Mouse (Mus musculus): ENCODE data around the gene Tmem234.
A peak's percentile ranks its signal among the peaks of the same experiment; 100 is the strongest.
"Not testable (repeated sequence)": the region's sequence is repeated elsewhere in the genome, so short reads cannot be mapped to it uniquely, and the experiment has no call there.

Gene Tmem234

DNA sequence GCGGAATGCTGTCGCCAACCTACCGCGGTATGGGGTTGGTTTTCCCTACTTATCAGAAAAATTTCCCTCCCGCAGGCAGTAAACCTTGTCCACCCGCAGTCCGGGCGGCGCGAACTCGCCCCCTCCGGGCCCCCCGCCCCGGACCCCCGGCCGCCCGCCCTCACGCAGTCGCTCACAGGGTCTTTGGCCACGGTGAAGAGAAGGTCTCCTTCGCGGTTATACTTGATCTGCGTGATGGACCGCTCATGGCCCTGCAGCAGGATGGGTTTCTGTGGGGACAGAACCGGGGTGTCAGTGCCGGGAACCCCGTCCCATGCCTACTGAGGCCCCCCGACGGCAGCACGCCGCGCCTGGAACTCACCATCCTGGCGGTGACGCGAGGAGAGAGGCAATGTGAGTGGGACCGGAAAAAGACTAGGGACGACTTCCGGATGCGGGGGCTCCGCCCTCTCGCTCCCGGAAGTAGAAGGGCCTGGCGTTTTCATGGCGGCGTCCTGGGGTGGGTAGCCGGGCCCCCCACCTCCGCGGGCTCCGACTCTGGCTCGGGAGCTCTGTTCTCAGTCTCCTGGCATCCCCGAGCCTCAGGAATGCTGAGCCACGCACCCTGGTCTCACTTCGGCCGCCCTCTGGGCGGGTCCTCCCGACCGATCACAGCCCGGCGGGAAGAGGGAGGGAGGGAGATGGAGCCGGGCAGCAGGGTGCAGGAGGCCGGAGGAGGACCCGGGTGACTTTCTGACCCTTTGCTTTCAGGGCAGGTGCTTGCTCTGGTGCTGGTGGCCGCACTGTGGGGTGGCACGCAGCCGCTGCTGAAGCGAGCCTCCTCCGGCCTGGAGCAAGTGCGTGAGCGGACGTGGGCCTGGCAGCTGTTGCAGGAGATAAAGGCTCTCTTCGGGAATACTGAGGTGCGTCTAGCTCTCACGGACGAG is at the start of gene Tmem234, which contains the start of gene Eif3i:
TSS of gene Tmem234 (plus strand) at position 436 of the 926 bp plus-strand sequence.
TSS of gene Eif3i (minus strand) at position 416 of the 926 bp plus-strand sequence.
- DNase-seq, result peak; percentile 79

- not testable (repeated sequence) for DNase-seq
Measured at GRCm38 (mm10) chr4:129554512-129554911, 46.0 kb upstream of the Tmem234 start.

DNA sequence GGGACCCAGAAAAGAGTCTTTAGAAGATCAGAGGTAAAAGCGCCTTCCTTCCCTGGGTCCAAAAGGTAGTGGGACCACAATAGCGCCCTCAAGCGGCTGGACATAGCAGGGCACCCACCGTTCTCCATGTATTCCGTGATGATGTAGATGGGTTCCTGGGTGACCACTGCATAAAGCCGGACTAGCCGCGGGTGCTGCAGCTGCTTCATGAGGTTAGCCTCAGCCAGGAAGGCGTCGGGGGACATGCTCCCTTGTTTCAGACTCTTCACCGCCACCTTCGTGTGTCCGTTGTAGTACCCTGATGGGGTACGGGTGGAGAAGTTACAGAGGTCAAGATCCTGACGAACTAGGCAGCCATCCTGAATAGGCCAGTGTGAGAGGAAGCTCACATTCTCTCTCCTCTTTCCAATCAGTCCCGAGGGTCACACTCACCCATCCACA is 45.0 kb upstream of the Tmem234 start:
- peak; percentile 47 for DNase-seq

DNA sequence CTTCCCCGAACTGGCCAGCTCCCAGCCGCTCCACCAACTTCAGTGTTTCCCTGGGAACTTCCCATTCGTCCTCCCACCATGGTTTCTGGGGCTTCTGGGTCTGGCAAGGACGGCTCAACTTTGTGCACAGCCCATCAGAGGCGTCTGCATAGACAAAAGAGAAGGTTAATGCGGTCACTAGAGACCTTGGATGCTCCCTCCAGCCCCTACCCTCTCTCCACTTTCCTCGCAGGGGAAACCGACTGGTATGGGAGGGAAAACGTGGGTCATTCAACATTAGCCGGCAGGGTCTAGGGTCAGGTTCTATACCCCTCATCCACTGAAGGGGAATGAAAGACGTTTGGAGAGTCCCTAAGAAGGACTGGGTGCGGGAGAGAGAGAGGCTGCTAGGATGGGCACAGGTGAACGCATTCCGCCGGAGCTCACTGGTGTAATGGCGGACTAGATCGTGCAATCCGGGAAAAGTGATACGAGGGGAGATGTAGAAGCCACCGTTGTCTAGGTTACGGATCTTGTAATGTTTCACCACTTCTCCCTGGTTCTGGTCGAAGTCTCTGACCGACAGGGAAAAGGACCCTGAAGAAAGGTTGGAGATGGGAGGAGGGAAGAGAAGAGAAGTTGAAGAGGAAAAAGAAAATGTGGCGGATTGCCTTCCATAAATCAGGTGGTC is 44.5 kb upstream of the Tmem234 start:
- DNase-seq, result no peak

DNA sequence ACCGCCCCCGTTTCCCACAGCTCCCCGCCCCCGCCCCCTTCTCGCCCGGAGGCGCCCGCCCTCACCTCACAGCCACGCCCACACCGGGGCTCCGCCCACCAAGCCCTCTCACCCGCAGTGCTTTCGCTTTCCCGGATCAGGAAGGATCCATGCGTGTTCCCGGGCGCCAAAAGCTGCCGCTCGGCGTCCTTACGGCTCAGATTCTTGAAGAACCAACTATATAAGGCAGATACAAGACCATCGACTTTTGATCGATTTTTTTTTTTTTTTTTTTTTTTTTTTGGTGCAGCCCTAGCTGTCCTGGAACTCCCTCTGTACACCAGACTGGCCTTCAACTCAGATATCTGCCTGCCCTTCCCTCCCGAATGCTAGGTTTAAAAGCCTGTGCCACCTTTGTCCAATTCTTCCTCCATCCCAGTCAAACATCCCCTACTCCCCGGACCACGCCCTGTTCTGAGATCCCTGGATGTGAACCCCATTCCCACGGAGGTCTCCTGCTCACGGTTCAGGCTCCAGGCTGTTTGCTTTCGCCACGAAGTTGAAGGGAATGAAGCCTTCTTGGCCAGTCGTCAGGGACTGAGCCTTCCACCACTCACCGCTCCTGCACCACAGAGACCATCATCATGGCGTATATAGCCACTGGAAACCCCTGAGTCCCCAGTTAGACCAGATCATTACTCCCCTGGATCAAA is 43.8 kb upstream of the Tmem234 start:
- peak; percentile 82 for DNase-seq

DNA sequence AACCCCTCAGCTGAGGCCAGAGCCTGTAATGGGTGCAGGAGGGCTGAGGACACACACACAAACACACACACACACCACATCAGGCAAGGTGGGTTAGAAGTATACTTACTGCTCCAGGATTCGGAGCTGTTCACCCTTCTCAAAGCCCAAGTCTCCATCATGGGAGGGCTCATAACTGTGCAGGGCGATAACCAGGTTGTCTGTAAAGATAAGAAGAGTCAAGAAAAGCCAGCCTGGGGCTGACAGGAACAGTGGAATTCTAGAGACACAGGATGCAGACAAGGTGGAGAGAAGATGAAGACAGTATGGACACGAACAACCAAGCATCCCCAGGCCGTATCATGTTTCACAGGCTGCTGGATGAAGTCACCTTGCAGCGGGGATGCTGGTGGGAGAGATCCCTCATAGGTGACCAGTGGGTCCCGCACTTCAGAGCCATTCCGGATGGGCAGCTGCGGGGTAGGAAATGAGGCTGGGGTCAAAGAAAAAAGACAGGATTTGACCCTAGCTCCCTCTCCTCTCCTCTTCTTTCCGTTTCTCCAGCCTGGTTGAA is 43.1 kb upstream of the Tmem234 start:
- DNase-seq, result no peak

GRCm38 (mm10) chr4:129558321-129558955 is 42.0 kb upstream of the Tmem234 start:
- DNase-seq, result no peak

DNA sequence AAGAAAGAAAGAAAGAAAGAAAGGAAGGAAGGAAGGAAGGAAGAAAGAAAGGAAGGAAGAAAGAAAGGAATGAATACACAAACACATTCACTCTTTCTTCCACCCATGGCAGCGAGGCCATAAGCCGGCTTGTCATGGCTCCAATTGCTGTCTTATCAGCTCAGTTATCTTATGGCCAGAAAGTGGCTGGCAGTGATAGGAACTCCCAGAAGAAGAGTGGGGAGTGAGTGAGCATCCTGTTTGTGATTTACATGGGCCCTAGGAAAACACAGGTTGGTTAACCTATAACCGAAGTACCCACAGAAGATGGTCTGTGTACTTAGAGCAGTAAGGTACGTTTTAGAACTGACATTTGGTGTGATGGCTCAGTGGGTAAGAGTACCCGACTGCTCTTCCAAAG is 39.3 kb upstream of the Tmem234 start:
- no peak for DNase-seq

DNA sequence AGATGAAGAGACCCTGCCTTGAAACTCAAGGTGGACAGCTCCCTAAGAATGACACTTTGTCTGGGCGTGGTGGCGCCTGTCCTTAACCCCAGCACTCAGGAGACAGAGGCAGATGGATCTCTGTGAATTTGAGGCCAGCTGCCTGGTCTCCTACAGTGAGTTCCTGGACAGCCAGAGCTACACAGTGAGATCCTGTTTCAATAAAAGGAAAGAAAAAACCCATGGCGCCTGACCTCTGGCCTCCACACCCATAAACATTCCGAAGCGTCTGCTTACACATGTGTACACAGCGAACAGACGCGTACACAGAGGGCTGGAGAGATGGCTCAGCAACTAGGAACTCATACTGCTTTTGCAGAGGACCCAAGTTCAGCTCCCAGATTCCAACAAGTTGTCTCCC is 36.8 kb upstream of the Tmem234 start:
- no peak for DNase-seq

GRCm38 (mm10) chr4:129565139-129565538 is 35.3 kb upstream of the Tmem234 start:
- DNase-seq, result no peak

DNA sequence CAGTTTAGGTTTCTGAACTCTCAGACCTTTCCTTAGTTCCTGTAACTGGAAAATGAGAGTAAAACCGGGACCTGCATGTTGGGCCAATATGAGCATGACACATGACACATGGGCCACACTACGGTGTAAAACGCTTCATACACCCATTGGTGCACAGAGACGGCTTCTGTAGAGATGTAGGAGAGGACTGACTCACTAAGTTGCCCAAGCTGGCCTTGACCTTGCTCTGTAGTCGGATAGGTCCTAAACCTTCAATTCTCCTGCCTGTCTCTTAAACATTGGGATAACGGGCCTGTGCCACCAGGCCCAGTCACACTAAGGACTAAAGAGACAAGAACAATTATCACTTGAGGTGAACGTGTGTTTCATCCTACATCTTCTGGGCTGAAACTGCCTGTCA is 32.1 kb upstream of the Tmem234 start:
- DNase-seq, result no peak

- no peak for DNase-seq
Measured at GRCm38 (mm10) chr4:129570028-129570427, 30.4 kb upstream of the Tmem234 start.

DNA sequence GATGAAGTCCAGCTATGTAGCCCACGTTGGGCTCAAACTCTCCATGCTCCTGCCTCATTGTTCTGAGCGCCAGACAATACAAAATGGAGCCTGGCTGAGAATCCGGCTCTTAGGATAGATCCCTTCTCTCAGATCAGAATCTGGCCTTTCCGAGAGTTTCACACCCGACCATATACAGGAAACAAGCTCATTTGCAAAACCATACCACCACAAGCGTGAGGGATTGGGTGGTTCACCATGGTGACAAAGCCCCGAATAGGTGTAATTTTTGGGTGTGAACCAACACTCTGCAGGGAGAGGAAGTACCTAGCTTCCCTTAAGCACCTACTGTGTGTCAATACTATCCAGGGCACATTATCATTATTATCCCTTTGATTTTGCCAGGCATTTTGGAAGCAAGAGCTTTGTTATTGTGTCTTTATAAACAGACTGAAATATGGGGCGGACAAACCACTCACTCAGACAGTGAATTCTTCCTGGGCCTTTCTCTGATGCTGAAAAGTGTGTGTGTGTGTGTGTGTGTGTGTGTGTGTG is 28.9 kb upstream of the Tmem234 start:
- no peak for DNase-seq

- no peak for DNase-seq
Measured at GRCm38 (mm10) chr4:129572236-129573092, 28.0 kb upstream of the Tmem234 start.

DNA sequence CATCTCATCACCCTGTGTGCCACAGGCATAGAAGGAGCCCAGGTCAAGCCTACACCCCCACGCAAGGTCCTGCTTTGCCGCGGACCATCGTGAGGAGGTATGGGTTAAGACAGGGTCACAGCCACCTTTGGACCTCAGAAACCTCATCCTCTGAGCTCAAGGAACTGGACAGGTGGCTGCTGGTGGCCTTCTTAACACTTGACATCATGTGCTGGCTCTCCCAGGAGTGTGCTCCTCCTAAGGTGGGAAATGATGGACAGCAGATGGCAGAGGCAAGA is 27.4 kb upstream of the Tmem234 start:
- DNase-seq, result no peak

DNA sequence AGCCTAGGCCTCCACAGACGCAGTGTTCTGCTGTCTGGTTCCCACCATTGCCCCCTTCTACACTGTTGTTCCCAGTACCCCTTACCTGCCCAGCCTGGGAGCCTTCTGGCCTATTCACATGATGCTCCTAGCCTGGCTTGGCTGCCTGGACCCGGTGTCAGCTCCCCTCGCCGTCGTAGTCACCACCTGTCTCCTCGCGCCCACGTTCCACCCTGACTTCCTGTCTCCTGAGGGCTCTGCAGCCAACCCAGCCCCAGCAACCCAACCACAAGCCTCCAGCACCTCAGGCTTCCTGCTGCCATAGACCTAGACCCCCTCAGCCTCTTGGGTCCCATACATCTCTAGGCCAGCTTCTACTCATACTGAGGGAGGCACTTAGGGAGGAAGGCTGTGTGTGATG is 27.0 kb upstream of the Tmem234 start, which contains the start of gene Lck:
TSS of gene Lck (minus strand) at position 212 of the 400 bp plus-strand sequence.
- no peak for DNase-seq

DNA sequence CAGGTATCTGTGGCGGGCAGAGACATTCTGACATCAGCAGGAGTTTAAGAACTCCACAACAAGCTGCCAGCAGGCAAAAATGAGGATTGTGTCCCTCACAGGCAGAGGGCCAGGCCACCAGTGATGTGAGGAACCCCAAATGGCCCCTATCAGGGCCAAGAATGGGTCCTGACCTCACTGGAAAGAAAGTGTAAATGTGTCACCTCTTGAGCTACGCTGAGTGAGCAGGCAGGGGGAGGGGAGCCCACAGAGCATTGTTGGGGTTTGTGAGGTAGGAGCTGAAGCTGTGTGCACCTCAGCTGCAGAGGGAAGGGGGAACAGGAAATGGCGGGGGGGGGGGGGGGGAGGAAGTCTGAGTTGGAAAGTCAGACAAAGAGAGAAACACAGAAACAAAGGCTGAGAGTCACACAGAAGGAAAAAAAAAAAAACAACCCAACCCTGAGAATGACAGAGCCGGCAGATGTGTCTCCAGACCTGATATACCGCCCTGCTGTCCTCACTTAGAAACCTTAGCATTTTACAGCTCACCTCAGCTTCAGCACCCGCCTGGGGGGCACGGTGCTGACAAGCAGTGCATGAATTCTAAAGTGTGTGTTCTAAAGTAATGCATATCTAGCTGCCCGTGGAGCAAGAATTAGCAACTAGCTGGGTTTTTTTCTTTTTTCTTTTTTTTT is 25.2 kb upstream of the Tmem234 start:
- DNase-seq, result no peak

DNA sequence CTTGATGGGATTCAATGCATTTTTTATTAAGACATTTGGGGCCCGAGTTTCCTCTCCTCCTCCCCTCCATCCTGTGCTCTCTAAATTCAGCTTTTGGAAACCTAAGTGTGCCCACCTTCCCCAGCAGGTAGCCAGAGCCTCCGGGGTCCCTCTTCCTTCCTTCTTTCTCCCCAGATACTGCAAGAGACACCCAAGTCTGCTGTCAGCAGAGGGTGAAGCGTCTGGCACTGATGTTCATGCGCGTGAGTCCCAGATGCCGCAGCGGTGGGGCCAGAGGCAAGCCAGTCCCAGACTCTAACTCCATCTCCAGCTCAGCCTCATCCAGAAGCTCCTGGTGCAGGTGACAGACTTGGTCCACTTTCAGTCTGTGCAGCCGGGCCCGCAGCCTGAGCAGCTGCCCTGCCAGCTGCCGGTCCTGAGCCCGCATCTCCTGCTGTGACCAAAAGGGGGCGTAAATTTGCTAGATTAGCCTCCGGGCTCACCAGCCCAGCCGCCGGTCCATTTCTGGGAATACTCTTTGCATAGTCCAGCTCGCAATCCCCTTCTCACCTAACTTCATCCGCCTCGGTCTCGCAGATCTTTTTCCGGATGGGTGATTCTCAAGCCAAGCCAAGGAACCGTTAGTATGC is 23.5 kb upstream of the Tmem234 start:
- DNase-seq, result peak; percentile 68

DNA sequence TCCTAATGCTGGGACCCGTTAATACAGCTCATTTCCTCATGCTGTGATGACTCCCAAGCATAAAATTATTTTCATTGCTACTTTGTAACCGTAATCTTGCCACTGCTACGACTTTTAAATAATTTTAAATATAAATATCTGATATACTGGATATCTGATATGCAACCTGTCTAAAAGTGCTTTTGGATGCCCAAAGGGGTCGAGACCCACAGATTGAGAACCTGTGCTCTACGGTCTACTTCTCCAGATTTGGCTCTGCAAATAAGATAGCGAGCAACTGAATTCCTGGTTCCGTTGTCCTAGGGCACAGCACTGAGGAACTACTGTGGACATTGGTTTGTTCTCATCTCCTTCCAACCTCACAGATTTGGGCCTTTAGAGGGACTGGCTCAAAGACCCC is 22.8 kb upstream of the Tmem234 start:
- DNase-seq, result no peak

GRCm38 (mm10) chr4:129578466-129578865 is 22.0 kb upstream of the Tmem234 start, which contains the start of gene Fam167b:
Gene Fam167b (minus strand): TSS chr4:129578549.
- DNase-seq, result peak; percentile 77

Measured in kidney, adult 11 months (tissue).